Mouse (Mus musculus) liver, adult 2 months (tissue): ENCODE data around the gene Iscu.

Experiments used
- CTCF ChIP-seq: fragments of 200-500 bp; IDR thresholded peaks from 2 replicates; pipeline ENCODE4 v1.5.1; 2011; ENCODE audit warnings: low read depth, low read length, control low read depth
- POLR2A ChIP-seq: fragments of 200-500 bp; IDR thresholded peaks from 2 replicates; pipeline ENCODE4 v1.6.1; 2011; ENCODE audit warnings: low read length, control low read depth; ENCODE audit not compliant: insufficient read depth; ENCODE audit errors: extremely low read depth

DNA sequence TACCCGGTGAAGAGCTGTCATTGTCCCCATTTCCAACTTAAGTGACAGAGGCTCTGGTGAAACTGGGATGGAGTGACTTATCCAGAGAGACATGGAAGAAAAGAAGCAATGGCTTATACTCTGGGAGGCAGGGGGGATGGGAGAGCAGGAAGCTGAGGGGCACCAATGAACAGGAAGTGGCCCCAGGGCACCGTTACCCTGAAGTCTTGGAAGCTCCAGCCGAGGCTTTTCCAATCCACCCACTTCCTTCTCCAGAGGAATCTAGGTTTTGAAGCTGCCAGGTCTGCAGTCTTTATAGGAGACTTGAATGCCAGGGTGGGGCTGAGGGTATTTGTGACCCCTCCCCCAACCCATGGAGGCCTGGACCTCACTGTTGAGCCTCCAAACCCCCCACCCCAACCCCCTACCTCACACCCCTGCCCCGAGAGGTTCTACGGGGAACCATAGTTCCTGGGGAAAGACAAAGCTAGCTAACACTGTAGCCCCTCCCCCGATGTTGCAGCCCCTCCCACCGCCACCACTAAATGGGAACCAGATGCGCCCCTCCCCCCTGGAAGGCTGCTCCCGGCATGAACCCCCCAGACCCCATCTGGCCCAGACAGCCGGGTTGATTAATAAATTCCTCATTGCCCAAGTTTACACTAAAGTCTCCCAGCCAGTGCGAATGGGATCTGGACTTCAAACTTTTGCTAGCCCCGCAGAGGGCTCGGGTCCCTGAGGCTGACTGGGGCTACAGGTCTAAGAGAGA lies 24.0 kb downstream of the Iscu start:
- TF ChIP-seq CTCF = no peak
- no peak for TF ChIP-seq POLR2A
